Mouse (Mus musculus): ENCODE measurements around the gene Hs3st3a1. TPM values are rescaled to one million over a fixed set of nuclear protein-coding genes. Genes with fewer than 3 reads are reported as not detected.

Hs3st3a1 gene
- polyA plus RNA-seq, 1 experiment from 2014 or later = 2.6 TPM

- no peaks in the 10 kb centered on the region for H3K27me3 ChIP-seq (ENCODE audit: control insufficient read depth, insufficient read depth, low read length)
- DNase-seq (no peak), ATAC-seq (ENCODE audit: low FRiP score, low TSS enrichment) (no peak)
- no peaks in the 10 kb centered on the region for H3K36me3 ChIP-seq (ENCODE audit: control insufficient read depth, insufficient read depth, low read length)
- no peaks in the 10 kb centered on the region for H3K4me1 ChIP-seq (ENCODE audit: control insufficient read depth, insufficient read depth, low read length)
- no peak overlapping the region for H3K9ac ChIP-seq (replicated peaks; ENCODE audit: low read length)
- H3K9me3 ChIP-seq (ENCODE audit: control insufficient read depth, low read length) = no peaks in the 10 kb centered on the region
- no peak overlapping the region for H3K27ac ChIP-seq (replicated peaks; ENCODE audit: low read depth, low read length)
- WGBS = 80% methylated on average over 1 of the region's 1 CpGs
- H3K4me2 ChIP-seq (ENCODE audit: low read length) = no peak overlapping the region
- no peak overlapping the region for H3K4me3 ChIP-seq (replicated peaks; ENCODE audit: low read depth, low read length)
Measured at GRCm38 (mm10) chr11:64559388-64559787, 124.3 kb downstream of the Hs3st3a1 start.

GRCm38 (mm10) chr11:64560471-64560870 lies 125.3 kb downstream of the Hs3st3a1 start:
- Histone ChIP-seq H3K27ac (replicated peaks; ENCODE audit: low read depth, low read length) (no peak overlapping the region), H3K27me3 (ENCODE audit: control insufficient read depth, insufficient read depth, low read length) (no peaks in the 10 kb centered on the region), H3K4me3 (replicated peaks; ENCODE audit: low read depth, low read length) (no peak overlapping the region), H3K9me3 (ENCODE audit: control insufficient read depth, low read length) (no peaks in the 10 kb centered on the region), H3K36me3 (ENCODE audit: control insufficient read depth, insufficient read depth, low read length) (no peaks in the 10 kb centered on the region), H3K4me1 (ENCODE audit: control insufficient read depth, insufficient read depth, low read length) (no peaks in the 10 kb centered on the region), H3K9ac (replicated peaks; ENCODE audit: low read length) (no peak overlapping the region), H3K4me2 (ENCODE audit: low read length) (no peak overlapping the region)
- ATAC-seq (ENCODE audit: low FRiP score, low TSS enrichment) (no peak), DNase-seq (no peak)
- WGBS = 80% methylated on average over 2 of the region's 2 CpGs

GRCm38 (mm10) chr11:64562771-64563170 lies 127.6 kb downstream of the Hs3st3a1 start:
- Histone ChIP-seq H3K4me3 (replicated peaks; ENCODE audit: low read depth, low read length) (no peak overlapping the region), H3K27me3 (ENCODE audit: control insufficient read depth, insufficient read depth, low read length) (no peaks in the 10 kb centered on the region), H3K9ac (replicated peaks; ENCODE audit: low read length) (no peak overlapping the region), H3K4me1 (ENCODE audit: control insufficient read depth, insufficient read depth, low read length) (no peaks in the 10 kb centered on the region), H3K4me2 (ENCODE audit: low read length) (no peak overlapping the region), H3K27ac (replicated peaks; ENCODE audit: low read depth, low read length) (no peak overlapping the region), H3K36me3 (ENCODE audit: control insufficient read depth, insufficient read depth, low read length) (no peaks in the 10 kb centered on the region), H3K9me3 (ENCODE audit: control insufficient read depth, low read length) (no peaks in the 10 kb centered on the region)
- WGBS = 76% methylated on average over 4 of the region's 4 CpGs
- DNase-seq (no peak), ATAC-seq (ENCODE audit: low FRiP score, low TSS enrichment) (no peak)

Other genes starting within 250 kb of the Hs3st3a1 start
- 1.8 and 2.3 TPM in 2 replicates for gene F930015N05Rik, start 1.3 kb downstream of the Hs3st3a1 start, polyA plus RNA-seq (2014; fragmentation: Nextera tagmentation; extraction: Ambion mirVana)